Mouse (Mus musculus) intestine, embryonic 16.5 days (tissue): ENCODE measurements at regions not wholly inside any gene's neighbourhood (a gene's known extent, or its start where the extent isn't known, plus 50 kb on each side); places are given as distances from the start of the nearest gene placed in this dataset.

ENCODE experiments used
- ATAC-seq: fragments of 200-750 bp; cut with Nextera tagmentation; 2 replicates; pipeline ENCODE4 v1.8.0; 2017; ENCODE audit warnings: moderate TSS enrichment, moderate library complexity
- H3K27ac ChIP-seq: fragments of 300-500 bp; sonication (generic); 2 replicates; pipeline ENCODE4 v1.5.1; 2014; ENCODE audit warnings: mild to moderate bottlenecking, low read length
- H3K27me3 ChIP-seq: fragments of 300-500 bp; sonication (generic); replicated peaks from 2 replicates; pipeline ENCODE4 v1.6.1; 2014; ENCODE audit warnings: low read length, control low read depth, mixed read lengths; ENCODE audit not compliant: control insufficient read depth, insufficient read depth
- H3K36me3 ChIP-seq: fragments of 300-500 bp; sonication (generic); 2 replicates; pipeline ENCODE4 v1.6.1; 2014; ENCODE audit warnings: low read length, control low read depth; ENCODE audit not compliant: control insufficient read depth, insufficient read depth
- H3K4me1 ChIP-seq: fragments of 300-500 bp; sonication (generic); 2 replicates; pipeline ENCODE4 v1.6.1; 2014; ENCODE audit warnings: low read length, control low read depth, mixed read lengths; ENCODE audit not compliant: control insufficient read depth, insufficient read depth
- H3K4me2 ChIP-seq: fragments of 300-500 bp; sonication (generic); 2 replicates; pipeline ENCODE4 v1.6.1; 2014; ENCODE audit warnings: low read depth, low read length, control low read depth
- H3K4me3 ChIP-seq: fragments of 300-500 bp; sonication (generic); 2 replicates; pipeline ENCODE4 v1.5.1; 2014; ENCODE audit warnings: mild to moderate bottlenecking, low read length
- H3K9ac ChIP-seq: fragments of 300-500 bp; sonication (generic); 2 replicates; pipeline ENCODE4 v1.6.1; 2014; ENCODE audit warnings: low read depth, low read length
- H3K9me3 ChIP-seq: fragments of 300-500 bp; sonication (generic); 2 replicates; pipeline ENCODE4 v1.6.1; 2016; ENCODE audit warnings: low read length, control low read depth; ENCODE audit not compliant: control insufficient read depth
- WGBS: fragments of 180-500 bp; shearing (Covaris S2); extraction: QIAGEN DNeasy Blood & Tissue Kit; methylation state at CpG from one replicate; pipeline ENCODE4 v1.1.7; 2014; 5-methylcytosine and 5-hydroxymethylcytosine counted together

DNA sequence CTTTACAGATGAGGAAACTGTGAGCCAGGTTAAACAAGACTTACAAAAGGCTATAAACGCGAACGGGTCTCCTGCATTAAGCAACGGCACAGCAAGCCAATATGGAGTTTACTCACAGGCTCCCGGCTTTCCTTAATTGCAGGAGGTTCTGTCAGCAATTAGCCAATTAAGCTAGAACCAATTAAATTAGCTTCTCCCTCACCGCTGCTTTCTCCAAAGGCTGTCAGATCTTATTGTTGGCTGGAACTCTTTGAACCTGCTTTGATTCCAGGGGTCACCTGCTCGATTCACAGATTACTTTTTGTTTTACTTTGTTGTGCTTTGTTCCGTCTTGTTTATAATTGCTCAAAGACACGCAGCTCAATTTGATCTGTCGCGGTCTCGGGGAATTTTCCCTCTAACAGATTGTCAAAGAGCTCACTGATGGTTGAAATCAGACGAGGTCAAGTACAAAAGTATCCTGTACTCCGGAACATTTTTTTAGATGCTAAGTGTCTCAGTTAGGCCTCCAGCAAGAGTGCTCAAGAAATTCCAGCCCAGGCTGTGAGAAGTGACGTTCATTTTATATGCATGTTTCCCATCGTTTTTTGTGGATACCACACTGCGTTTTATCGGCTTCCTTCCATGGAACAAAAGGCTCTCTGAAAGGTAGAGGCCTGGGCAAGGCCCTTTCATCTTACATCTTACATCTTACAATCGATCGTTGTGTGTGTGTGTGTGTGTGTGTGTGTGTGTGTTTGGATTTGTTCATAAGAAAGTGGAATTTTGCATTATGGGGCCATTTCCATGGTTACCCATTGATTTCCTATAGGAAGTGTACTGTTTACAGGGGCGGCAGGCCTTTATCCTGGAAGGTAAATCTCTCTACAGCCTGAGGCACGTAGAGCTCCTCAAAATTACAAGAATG is 181.9 kb downstream of the Lrrn1 start:
- Histone ChIP-seq H3K4me2 (no peak overlapping the region), H3K9me3 (no peaks in the 10 kb centered on the region), H3K4me3 (no peak overlapping the region), H3K27ac (no peak overlapping the region), H3K4me1 (no peaks in the 10 kb centered on the region), H3K36me3 (no peaks in the 10 kb centered on the region), H3K27me3 (no peaks in the 10 kb centered on the region), H3K9ac (no peak overlapping the region)
- no peak for ATAC-seq
- WGBS: 47% methylated on average over 22 of the region's 22 CpGs

DNA sequence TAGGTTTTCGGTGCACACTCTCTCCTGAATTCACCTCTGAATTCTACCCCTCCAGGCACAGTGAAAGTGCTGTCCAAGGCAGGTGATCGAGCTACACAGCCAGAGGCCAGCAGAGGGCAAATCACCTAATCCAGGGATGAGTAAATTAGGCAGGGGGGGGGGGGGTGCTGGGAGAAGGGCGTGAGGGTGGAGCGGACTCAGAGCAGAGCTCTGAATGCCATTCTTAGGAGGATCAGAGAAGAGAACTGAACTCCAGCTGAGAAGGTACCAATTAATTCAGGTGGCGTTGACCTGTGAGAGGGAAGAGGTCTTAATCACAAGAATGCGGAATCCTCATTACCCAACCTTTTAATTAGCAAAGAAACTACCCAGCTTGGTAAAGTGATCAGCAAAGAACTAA is 183.5 kb downstream of the Lrrn1 start:
- Histone ChIP-seq H3K9ac (no peak overlapping the region), H3K36me3 (no peaks in the 10 kb centered on the region), H3K4me2 (no peak overlapping the region), H3K4me3 (no peak overlapping the region), H3K9me3 (no peaks in the 10 kb centered on the region), H3K4me1 (no peaks in the 10 kb centered on the region), H3K27ac (no peak overlapping the region), H3K27me3 (no peaks in the 10 kb centered on the region)
- WGBS: 40% methylated on average over 6 of the region's 6 CpGs
- ATAC-seq: no peak

DNA sequence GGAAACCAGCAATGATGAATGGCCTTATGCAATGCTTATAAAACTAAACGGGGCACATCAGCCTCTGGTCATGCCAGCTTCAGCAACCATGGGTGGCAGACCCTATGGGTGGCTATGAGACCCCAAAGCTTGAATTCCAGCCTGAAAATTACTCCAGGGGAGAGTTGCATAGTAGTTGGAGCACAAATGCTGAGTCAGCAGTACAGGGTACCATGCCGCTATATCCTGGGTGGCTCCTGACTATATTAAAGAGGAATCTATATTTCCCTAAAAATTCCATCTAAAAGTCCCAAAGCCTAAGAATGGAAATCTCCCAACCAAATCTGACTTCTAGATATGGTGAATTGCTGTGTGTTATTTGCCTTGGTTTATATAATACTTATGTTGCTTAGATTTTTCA is 187.6 kb downstream of the Lrrn1 start:
- no peaks in the 10 kb centered on the region for H3K27me3 ChIP-seq
- no peak for ATAC-seq
- WGBS: 89% methylated on average over 2 of the region's 2 CpGs
- no peak overlapping the region for H3K27ac ChIP-seq
- no peak overlapping the region for H3K4me2 ChIP-seq
- no peak overlapping the region for H3K9ac ChIP-seq
- H3K4me3 ChIP-seq: no peak overlapping the region
- H3K9me3 ChIP-seq: no peaks in the 10 kb centered on the region
- H3K4me1 ChIP-seq: no peaks in the 10 kb centered on the region
- no peaks in the 10 kb centered on the region for H3K36me3 ChIP-seq

DNA sequence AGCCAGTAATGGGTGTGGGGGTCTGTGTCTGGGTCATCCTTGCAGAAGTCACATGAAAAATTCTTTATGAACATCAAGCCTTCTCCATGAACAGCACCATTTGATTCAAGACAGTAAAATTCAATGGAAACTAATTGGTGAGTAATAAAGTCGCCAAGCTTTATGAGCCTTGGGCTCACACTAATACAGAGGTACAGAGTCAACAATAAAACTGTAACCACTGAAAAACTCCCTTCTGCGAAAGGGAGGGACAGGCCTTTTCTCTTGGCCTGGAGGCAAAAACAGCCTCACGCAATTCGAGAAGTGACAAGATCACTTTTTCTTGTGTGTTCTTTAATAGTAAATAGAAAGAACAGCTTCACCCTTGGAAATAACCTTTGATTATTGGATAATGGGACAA is 200.7 kb downstream of the Lrrn1 start:
- 73% methylated on average over 4 of the region's 4 CpGs for WGBS
- H3K4me1 ChIP-seq: no peaks in the 10 kb centered on the region

DNA sequence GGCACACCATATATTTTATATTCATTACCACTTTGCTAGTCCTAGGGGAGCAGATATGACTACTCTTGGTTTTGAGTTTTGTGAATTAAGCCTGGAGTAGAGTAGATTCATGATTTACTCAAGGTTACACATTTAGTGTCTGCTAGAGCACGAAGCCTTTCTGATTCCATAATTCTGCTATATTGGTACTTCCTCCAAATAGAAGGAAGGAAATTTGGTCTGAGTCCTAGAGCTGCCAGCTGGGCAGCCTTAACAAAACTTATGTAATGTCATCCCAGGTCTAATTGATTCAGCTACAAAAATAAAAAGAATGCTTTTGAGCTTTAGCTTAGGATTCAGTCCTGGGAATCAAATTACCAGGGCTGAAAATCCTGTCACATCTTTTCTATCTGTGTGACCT is 205.2 kb downstream of the Lrrn1 start:
- Histone ChIP-seq H3K4me3 (no peak overlapping the region), H3K4me1 (no peaks in the 10 kb centered on the region), H3K4me2 (no peak overlapping the region), H3K27ac (no peak overlapping the region), H3K36me3 (no peaks in the 10 kb centered on the region), H3K9ac (no peak overlapping the region), H3K9me3 (no peaks in the 10 kb centered on the region), H3K27me3 (no peaks in the 10 kb centered on the region)
- WGBS: 73% methylated on average over 1 of the region's 1 CpGs
- no peak for ATAC-seq

More for the DNA sequence above, 200.7 kb downstream of the Lrrn1 start:
- Histone ChIP-seq H3K36me3 (no peaks in the 10 kb centered on the region), H3K27ac (no peak overlapping the region), H3K4me3 (no peak overlapping the region), H3K9ac (no peak overlapping the region), H3K27me3 (no peaks in the 10 kb centered on the region), H3K9me3 (no peaks in the 10 kb centered on the region), H3K4me2 (no peak overlapping the region)
- no peak for ATAC-seq

DNA sequence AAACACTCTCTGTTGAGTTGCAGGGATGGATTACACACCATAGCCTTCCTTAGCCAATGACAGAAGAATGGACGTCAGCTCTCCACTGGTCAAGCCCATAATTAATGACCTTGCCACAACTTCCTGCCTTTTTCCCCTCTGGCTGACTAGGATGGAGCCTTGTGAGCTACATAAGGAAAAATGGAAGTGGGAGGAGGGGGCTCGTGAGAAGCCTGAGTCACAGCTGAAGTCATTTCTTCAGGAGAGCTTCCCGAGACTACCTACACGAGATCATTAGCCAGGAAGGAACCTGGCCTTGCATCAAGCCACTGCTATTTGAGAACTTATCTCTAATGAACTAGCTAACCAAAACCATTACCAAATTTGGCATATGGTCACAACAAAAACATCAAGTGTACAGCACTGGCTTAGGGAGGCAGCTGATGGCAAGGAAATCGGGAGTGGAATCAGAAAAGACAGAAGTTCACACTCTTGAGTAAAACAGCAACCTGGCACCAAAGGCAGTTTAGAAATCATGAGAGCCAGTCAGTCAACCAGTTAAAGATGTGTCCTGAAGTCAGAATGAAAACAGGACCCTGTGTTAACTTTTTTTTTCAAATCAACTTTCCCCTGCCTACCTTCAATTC is 219.7 kb downstream of the Lrrn1 start:
- H3K27me3 ChIP-seq: no peaks in the 10 kb centered on the region

DNA sequence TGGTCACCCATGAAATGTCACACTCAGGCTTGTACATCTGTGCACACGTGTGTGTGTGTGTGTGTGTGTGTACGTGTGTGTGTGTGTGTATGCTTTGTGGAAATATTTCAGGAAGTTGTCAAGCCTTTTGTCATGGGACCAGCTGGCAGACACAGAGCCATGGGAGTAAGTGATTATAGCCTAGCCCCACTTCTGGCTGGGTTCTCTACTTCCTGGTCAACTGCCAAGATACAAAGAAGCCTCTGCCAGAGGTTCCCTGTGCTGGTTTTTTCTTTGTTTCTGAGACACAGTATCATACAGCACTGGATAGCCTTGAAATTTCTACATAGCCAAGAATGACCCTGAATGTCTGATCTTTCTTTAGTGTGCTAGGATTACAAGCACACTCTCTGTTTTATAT is 220.2 kb downstream of the Lrrn1 start:
- no peak overlapping the region for H3K27ac ChIP-seq
- no peaks in the 10 kb centered on the region for H3K27me3 ChIP-seq
- no peaks in the 10 kb centered on the region for H3K4me1 ChIP-seq
- no peak overlapping the region for H3K9ac ChIP-seq
- no peak overlapping the region for H3K4me2 ChIP-seq
- 60% methylated on average over 2 of the region's 2 CpGs for WGBS
- H3K36me3 ChIP-seq: no peaks in the 10 kb centered on the region
- no peaks in the 10 kb centered on the region for H3K9me3 ChIP-seq
- no peak for ATAC-seq
- no peak overlapping the region for H3K4me3 ChIP-seq

More for the DNA sequence above, 219.7 kb downstream of the Lrrn1 start:
- H3K4me3 ChIP-seq: no peak overlapping the region
- no peaks in the 10 kb centered on the region for H3K4me1 ChIP-seq
- no peak for ATAC-seq
- H3K4me2 ChIP-seq: no peak overlapping the region
- H3K9me3 ChIP-seq: no peaks in the 10 kb centered on the region
- no peak overlapping the region for H3K9ac ChIP-seq
- WGBS: 72% methylated on average over 5 of the region's 5 CpGs
- no peak overlapping the region for H3K27ac ChIP-seq
- H3K36me3 ChIP-seq: no peaks in the 10 kb centered on the region

DNA sequence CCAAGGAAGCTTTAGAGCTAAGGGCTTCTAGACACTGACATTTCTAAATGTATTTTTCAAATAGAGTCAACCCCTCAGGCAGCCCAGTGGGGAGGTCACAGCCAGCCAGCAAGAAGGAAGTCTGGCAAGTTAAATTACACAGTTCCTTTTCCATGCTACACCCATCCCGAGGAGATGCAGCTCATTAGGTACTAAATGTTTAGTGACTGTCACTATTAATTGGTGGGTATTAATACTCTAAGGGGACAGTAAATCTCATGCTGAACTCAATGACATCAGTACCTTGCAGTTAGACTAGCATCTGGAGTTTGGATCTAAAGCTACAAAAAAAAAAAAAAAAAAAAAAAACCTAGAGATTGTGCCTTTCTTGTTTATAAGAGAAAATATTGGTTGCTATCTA is 222.6 kb downstream of the Lrrn1 start:
- Histone ChIP-seq H3K9ac (no peak overlapping the region), H3K4me1 (no peaks in the 10 kb centered on the region), H3K27me3 (no peaks in the 10 kb centered on the region), H3K9me3 (no peaks in the 10 kb centered on the region), H3K4me2 (no peak overlapping the region), H3K27ac (no peak overlapping the region), H3K4me3 (no peak overlapping the region), H3K36me3 (no peaks in the 10 kb centered on the region)
- ATAC-seq: no peak
- 58% methylated on average over 1 of the region's 1 CpGs for WGBS

DNA sequence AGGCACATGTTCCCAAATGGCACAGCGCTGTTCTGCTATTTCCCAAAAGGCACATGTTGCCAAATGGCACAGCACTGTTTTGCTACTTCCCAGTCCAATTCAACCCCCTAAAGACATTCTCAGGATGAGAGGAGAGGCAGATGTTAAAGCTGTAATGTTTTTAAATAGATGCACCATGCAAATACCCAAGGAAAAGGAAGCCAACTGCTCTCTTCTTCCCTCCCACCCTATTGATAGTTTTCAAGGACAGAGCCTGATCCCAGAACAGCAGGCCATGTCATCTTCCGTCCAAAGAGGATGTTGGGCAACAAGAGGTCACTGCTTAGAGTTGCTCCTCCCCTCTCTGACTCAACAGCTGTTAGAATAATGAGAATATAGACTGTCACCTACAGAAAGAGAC is 225.6 kb downstream of the Lrrn1 start:
- 74% methylated on average over 2 of the region's 2 CpGs for WGBS
- no peak for ATAC-seq
- Histone ChIP-seq H3K9me3 (no peaks in the 10 kb centered on the region), H3K9ac (no peak overlapping the region), H3K4me1 (no peaks in the 10 kb centered on the region), H3K27me3 (no peaks in the 10 kb centered on the region), H3K4me3 (no peak overlapping the region), H3K4me2 (no peak overlapping the region), H3K27ac (no peak overlapping the region), H3K36me3 (no peaks in the 10 kb centered on the region)
